Mouse (Mus musculus): ENCODE results near the gene P2rx7.

P2rx7 gene

GRCm38 (mm10) chr5:122695516-122695915, 51.8 kb downstream of the P2rx7 start:
- DNase-seq = no peak

GRCm38 (mm10) chr5:122698041-122698700, 54.5 kb downstream of the P2rx7 start:
- DNase-seq = no peak

- no peak for DNase-seq
Observed at GRCm38 (mm10) chr5:122698701-122699060, 55.0 kb downstream of the P2rx7 start.

- DNase-seq = no peak
Observed at GRCm38 (mm10) chr5:122700109-122700836, 56.6 kb downstream of the P2rx7 start.

GRCm38 (mm10) chr5:122700837-122701212, 57.1 kb downstream of the P2rx7 start:
- DNase-seq = no peak

GRCm38 (mm10) chr5:122702156-122702555, 58.4 kb downstream of the P2rx7 start:
- DNase-seq = no peak

- no peak for DNase-seq
Observed at GRCm38 (mm10) chr5:122703574-122703973, 59.9 kb downstream of the P2rx7 start.

GRCm38 (mm10) chr5:122704571-122704970, 60.9 kb downstream of the P2rx7 start:
- DNase-seq = no peak

- DNase-seq = no peak
Observed at GRCm38 (mm10) chr5:122705174-122705573, 61.5 kb downstream of the P2rx7 start.

- no peak for DNase-seq
Observed at GRCm38 (mm10) chr5:122706917-122707275, 63.2 kb downstream of the P2rx7 start.

- peak; percentile 94 for DNase-seq
Observed at GRCm38 (mm10) chr5:122707276-122708181, 63.8 kb downstream of the P2rx7 start, which contains the start of gene P2rx4. TSS of gene P2rx4 (plus strand) at chr5:122707544.

- DNase-seq = no peak
Observed at GRCm38 (mm10) chr5:122708819-122709218, 65.1 kb downstream of the P2rx7 start.

GRCm38 (mm10) chr5:122715723-122716122, 72.0 kb downstream of the P2rx7 start:
- no peak for DNase-seq

GRCm38 (mm10) chr5:122716793-122717192, 73.1 kb downstream of the P2rx7 start:
- DNase-seq = no peak

- DNase-seq = no peak
Observed at GRCm38 (mm10) chr5:122718400-122718799, 74.7 kb downstream of the P2rx7 start.

- DNase-seq = no peak
Observed at GRCm38 (mm10) chr5:122719168-122719567, 75.5 kb downstream of the P2rx7 start.

GRCm38 (mm10) chr5:122725453-122725852, 81.7 kb downstream of the P2rx7 start:
- no peak for DNase-seq

- peak; percentile 65 for DNase-seq
Observed at GRCm38 (mm10) chr5:122726068-122726467, 82.4 kb downstream of the P2rx7 start.

- DNase-seq = no peak
Observed at GRCm38 (mm10) chr5:122726595-122726994, 82.9 kb downstream of the P2rx7 start.

- DNase-seq = no peak
Observed at GRCm38 (mm10) chr5:122727096-122727495, 83.4 kb downstream of the P2rx7 start.

GRCm38 (mm10) chr5:122730776-122731175, 87.1 kb downstream of the P2rx7 start:
- no peak for DNase-seq

GRCm38 (mm10) chr5:122731321-122731720, 87.6 kb downstream of the P2rx7 start:
- peak; percentile 47 for DNase-seq

- peak; percentile 73 for DNase-seq
Observed at GRCm38 (mm10) chr5:122731991-122732673, 88.4 kb downstream of the P2rx7 start.
